13 mouse cellular contexts compared by ENCODE assay signal in the genomic region with DNA sequence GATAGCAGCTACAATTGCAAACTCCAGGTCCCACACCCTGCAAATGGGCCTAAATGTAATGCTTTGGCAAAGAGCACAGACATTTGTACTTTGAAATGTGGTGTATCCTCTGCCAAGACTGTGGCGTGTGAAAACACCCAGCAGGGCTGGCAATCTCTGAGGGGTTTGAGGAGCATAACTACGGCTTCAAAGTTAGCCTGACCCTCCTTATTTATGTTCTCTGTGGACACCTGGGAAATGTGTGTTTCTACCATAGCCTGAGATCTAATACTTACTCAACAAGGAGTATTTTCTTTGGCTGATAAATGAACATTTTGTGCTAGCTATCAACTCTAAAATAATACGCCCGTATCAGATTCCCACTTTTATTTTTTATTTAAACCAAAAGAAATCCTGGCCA.
DNase-seq lines count a peak whose midpoint lies in the region; ATAC-seq and TF ChIP-seq lines count a peak whose summit lies in the region.
"Had no signal": no experiment of that assay in that cellular context is flagged by ENCODE, and none has a peak within 500 bp of the region (broad histone marks: within the 10 kb centered on the region; RNA-seq: fewer than 3 reads in every experiment).

No protein-coding gene starts in this region.

- peaks cover 49% of the 10 kb centered on the region for H3K4me1 ChIP-seq in heart, embryonic 10.5 days
- peaks cover 45% of the 10 kb centered on the region for H3K4me1 ChIP-seq in embryonic facial prominence, embryonic 14.5 days (ENCODE audit: control insufficient read depth, insufficient read depth, low read length)
- H3K4me1 ChIP-seq in limb, embryonic 13.5 days: peaks cover 72% of the 10 kb centered on the region
- H3K4me1 ChIP-seq: liver, embryonic 13.5 days had no signal

- H3K27me3 ChIP-seq in heart, embryonic 10.5 days (ENCODE audit: insufficient read depth, poor library complexity, severe bottlenecking): no peaks in the 10 kb centered on the region
- H3K27me3 ChIP-seq in embryonic facial prominence, embryonic 14.5 days (replicated peaks; ENCODE audit: control insufficient read depth, insufficient read depth, low read length): no peaks in the 10 kb centered on the region
- no peaks in the 10 kb centered on the region for H3K27me3 ChIP-seq in limb, embryonic 13.5 days
- H3K27me3 ChIP-seq: CH12.LX; hindbrain, embryonic 13.5 days; liver, embryonic 13.5 days had no signal

- WGBS in heart, embryonic 10.5 days: 85% methylated on average over 4 of the region's 4 CpGs
- 54% methylated on average over 4 of the region's 4 CpGs for WGBS in embryonic facial prominence, embryonic 14.5 days
- 58% methylated on average over 4 of the region's 4 CpGs for WGBS in limb, embryonic 13.5 days

- ATAC-seq in embryonic facial prominence, embryonic 14.5 days (ENCODE audit: low read depth): peak; percentile 13; the same call in 1 of the 2 replicates
- ATAC-seq in limb, embryonic 13.5 days (ENCODE audit: low FRiP score, low read depth): no peak

- H3K9me3 ChIP-seq in heart, embryonic 10.5 days: no peaks in the 10 kb centered on the region
- H3K9me3 ChIP-seq in embryonic facial prominence, embryonic 14.5 days (ENCODE audit: control insufficient read depth, low read length): no peaks in the 10 kb centered on the region
- no peaks in the 10 kb centered on the region for H3K9me3 ChIP-seq in limb, embryonic 13.5 days
- H3K9me3 ChIP-seq: hindbrain, embryonic 13.5 days; liver, embryonic 13.5 days had no signal

- no peaks in the 10 kb centered on the region for H3K36me3 ChIP-seq in heart, embryonic 10.5 days
- no peaks in the 10 kb centered on the region for H3K36me3 ChIP-seq in embryonic facial prominence, embryonic 14.5 days (ENCODE audit: control insufficient read depth, insufficient read depth, low read length)
- H3K36me3 ChIP-seq in limb, embryonic 13.5 days: no peaks in the 10 kb centered on the region
- H3K36me3 ChIP-seq: hindbrain, embryonic 13.5 days; liver, embryonic 13.5 days had no signal

- H3K4me3 ChIP-seq in heart, embryonic 10.5 days: no peak overlapping the region
- no peak overlapping the region for H3K4me3 ChIP-seq in layer of hippocampus, adult 2 months
- no peak overlapping the region for H3K4me3 ChIP-seq in embryonic facial prominence, embryonic 14.5 days (ENCODE audit: low read depth, low read length)
- no peak overlapping the region for H3K4me3 ChIP-seq in limb, embryonic 13.5 days
- H3K4me3 ChIP-seq: hindbrain, embryonic 13.5 days; liver, embryonic 13.5 days had no signal

- H3K4me2 ChIP-seq in embryonic facial prominence, embryonic 14.5 days (ENCODE audit: low read depth, low read length): no peak overlapping the region
- no peak overlapping the region for H3K4me2 ChIP-seq in limb, embryonic 13.5 days (replicated peaks)
- H3K4me2 ChIP-seq: hindbrain, embryonic 13.5 days; liver, embryonic 13.5 days had no signal

- H3K27ac ChIP-seq in heart, embryonic 10.5 days: peak overlapping the region; percentile 44; the same call in 1 of the 2 replicates
- H3K27ac ChIP-seq in layer of hippocampus, adult 2 months: peak overlapping the region; percentile 82
- peak overlapping the region; percentile 65; the same call in 1 of the 2 replicates for H3K27ac ChIP-seq in embryonic facial prominence, embryonic 14.5 days (replicated peaks; ENCODE audit: low read depth, low read length)
- peak overlapping the region; percentile 88 for H3K27ac ChIP-seq in limb, embryonic 13.5 days
- H3K27ac ChIP-seq: hindbrain, embryonic 13.5 days; liver, embryonic 13.5 days had no signal

- no peak overlapping the region for H3K9ac ChIP-seq in embryonic facial prominence, embryonic 14.5 days (ENCODE audit: low read depth, low read length)
- H3K9ac ChIP-seq in limb, embryonic 13.5 days: no peak overlapping the region
- H3K9ac ChIP-seq: hindbrain, embryonic 13.5 days; liver, embryonic 13.5 days had no signal

- TF ChIP-seq CTCF in layer of hippocampus, adult 2 months (conservative IDR thresholded peaks at IDR 0.05): no peak

- DNase-seq in heart, embryonic 10.5 days (ENCODE audit: low spot score): no peak
- no peak for DNase-seq in heart, postnatal 10 days
- peak in 1 of 2 experiments; percentile 26 for DNase-seq in layer of hippocampus, adult 2 months (ENCODE audit: low spot score in 2 of 2)
- no peak for DNase-seq in layer of hippocampus, adult 11-12 months (ENCODE audit: low spot score)
- DNase-seq in embryonic facial prominence, embryonic 14.5 days (ENCODE audit: low spot score): peak; percentile 89
- DNase-seq in embryo, embryonic 9.5 days (ENCODE audit: extremely low spot score): no peak
- DNase-seq in right cerebral cortex, postnatal 4 days: no peak
- DNase-seq: kidney, adult 8-10 months; liver, embryonic 13.5 days; thymus, postnatal 14 days had no signal

- intact Hi-C loops in heart, postnatal 10 days (cut with DNase I): no loop called here
